Mouse (Mus musculus): ENCODE results near the gene Gm20388. TPM values are rescaled to one million over a fixed set of nuclear protein-coding genes. Genes with fewer than 3 reads are reported as not detected.

Gm20388 gene
- polyA plus RNA-seq, 1 experiment from 2014 or later = not detected

GRCm38 (mm10) chr8:120505619-120506310 is 595.1 kb downstream of the Gm20388 start:
- H3K36me3 ChIP-seq = no peaks in the 10 kb centered on the region
- no peak overlapping the region for H3K27ac ChIP-seq
- H3K4me1 ChIP-seq = peaks cover 85% of the 10 kb centered on the region
- 22% methylated on average over 23 of the region's 23 CpGs for WGBS
- H3K4me2 ChIP-seq = peak overlapping the region; percentile 59
- H3K27me3 ChIP-seq = no peaks in the 10 kb centered on the region
- H3K9ac ChIP-seq = peak overlapping the region; percentile 60; the same call in 1 of the 2 replicates
- no peak for ATAC-seq (ENCODE audit: insufficient number of reproducible peaks, insufficient read depth, low FRiP score, low TSS enrichment, low read depth)
- peak overlapping the region; percentile 25; the same call in 1 of the 2 replicates for H3K4me3 ChIP-seq
- H3K9me3 ChIP-seq = no peaks in the 10 kb centered on the region

DNA sequence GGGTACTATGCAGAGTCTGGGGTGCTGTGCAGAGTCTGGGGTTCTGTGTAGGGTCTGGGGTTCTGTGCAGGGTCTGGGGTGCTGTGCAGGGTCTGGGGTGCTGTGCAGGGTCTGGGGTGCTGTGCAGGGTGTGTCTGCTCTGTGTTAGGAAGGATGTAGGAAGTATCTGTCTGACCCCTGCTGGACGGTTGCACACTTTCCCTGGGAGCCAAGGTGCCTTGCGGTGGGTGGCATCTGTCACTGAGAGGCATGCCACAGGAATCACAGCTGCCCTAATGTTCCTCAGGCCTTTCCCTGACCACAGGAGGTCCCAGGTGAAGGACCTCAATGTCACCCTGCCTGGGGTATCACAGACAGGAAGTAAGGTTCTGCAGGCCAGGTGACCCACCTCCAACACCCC is 595.9 kb downstream of the Gm20388 start:
- H3K27me3 ChIP-seq = no peaks in the 10 kb centered on the region
- no peak overlapping the region for H3K27ac ChIP-seq
- no peak overlapping the region for H3K4me3 ChIP-seq
- H3K4me1 ChIP-seq = peaks cover 85% of the 10 kb centered on the region
- ATAC-seq (ENCODE audit: insufficient number of reproducible peaks, insufficient read depth, low FRiP score, low TSS enrichment, low read depth) = no peak
- WGBS = 52% methylated on average over 2 of the region's 2 CpGs
- no peak overlapping the region for H3K9ac ChIP-seq
- no peaks in the 10 kb centered on the region for H3K36me3 ChIP-seq
- H3K4me2 ChIP-seq = no peak overlapping the region
- H3K9me3 ChIP-seq = no peaks in the 10 kb centered on the region

DNA sequence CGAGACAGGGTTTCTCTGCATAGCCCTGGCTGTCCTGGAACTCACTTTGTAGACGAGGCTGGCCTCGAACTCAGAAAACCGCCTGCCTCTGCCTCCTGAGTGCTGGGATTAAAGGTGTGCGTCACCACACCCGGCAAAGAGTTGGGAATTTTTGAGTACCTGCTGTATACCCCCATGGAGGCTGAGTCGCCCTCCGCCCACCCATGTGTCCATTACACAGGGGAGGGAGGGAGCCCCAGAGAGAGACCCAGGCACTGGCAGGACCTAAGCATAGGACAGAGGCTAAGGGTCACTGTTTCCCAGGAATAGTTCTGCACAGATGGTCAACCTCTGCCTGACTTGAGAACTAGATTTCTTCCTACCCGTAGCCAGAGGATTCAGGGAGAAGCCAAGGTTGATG is 596.6 kb downstream of the Gm20388 start:
- Histone ChIP-seq H3K27me3 (no peaks in the 10 kb centered on the region), H3K36me3 (no peaks in the 10 kb centered on the region), H3K4me1 (peaks cover 92% of the 10 kb centered on the region), H3K4me2 (no peak overlapping the region), H3K9me3 (no peaks in the 10 kb centered on the region), H3K9ac (no peak overlapping the region), H3K4me3 (no peak overlapping the region), H3K27ac (no peak overlapping the region)
- WGBS = 86% methylated on average over 9 of the region's 9 CpGs
- ATAC-seq (ENCODE audit: insufficient number of reproducible peaks, insufficient read depth, low FRiP score, low TSS enrichment, low read depth) = no peak

- H3K4me2 ChIP-seq = peak overlapping the region; percentile 53
- H3K9ac ChIP-seq = 0 out of 2 replicates have a peak overlapping the region, but pooled peaks have one; percentile 27
- H3K27me3 ChIP-seq = no peaks in the 10 kb centered on the region
- 6% methylated on average over 21 of the region's 21 CpGs for WGBS
- no peaks in the 10 kb centered on the region for H3K36me3 ChIP-seq
- H3K4me3 ChIP-seq = peak overlapping the region; percentile 13
- H3K4me1 ChIP-seq = peaks cover 93% of the 10 kb centered on the region
- ATAC-seq (ENCODE audit: insufficient number of reproducible peaks, insufficient read depth, low FRiP score, low TSS enrichment, low read depth) = 0 out of 2 replicates have a peak, but pooled peaks have one; percentile 4
- no peaks in the 10 kb centered on the region for H3K9me3 ChIP-seq
- peak overlapping the region; percentile 55; the same call in 1 of the 2 replicates for H3K27ac ChIP-seq
These were observed 598.7 kb downstream of the Gm20388 start for GRCm38 (mm10) chr8:120509136-120510034.

DNA sequence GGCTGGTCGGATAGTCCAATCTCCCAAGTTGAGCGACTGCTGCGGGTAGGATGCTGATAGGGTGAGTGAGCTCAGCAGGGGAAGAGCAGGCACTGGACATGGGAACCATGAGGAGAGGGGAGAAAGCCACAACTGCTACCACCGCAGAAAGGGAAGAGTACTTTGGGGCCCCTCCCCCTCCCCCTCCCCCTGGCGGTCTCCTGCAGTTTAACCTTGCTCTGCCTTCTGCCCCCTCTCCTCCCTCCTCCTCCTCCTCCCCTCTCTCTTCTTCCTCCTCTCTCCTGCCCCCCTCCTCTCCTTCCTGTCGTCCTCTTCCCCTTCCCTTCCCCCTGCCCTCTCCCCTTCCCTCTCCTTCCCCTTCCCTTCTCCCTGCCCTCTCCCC is 599.4 kb downstream of the Gm20388 start:
- ATAC-seq (ENCODE audit: insufficient number of reproducible peaks, insufficient read depth, low FRiP score, low TSS enrichment, low read depth) = no peak
- Histone ChIP-seq H3K27ac (peak overlapping the region; percentile 55; the same call in 1 of the 2 replicates), H3K9ac (no peak overlapping the region), H3K9me3 (no peaks in the 10 kb centered on the region), H3K4me1 (peaks cover 90% of the 10 kb centered on the region), H3K4me2 (peak overlapping the region; percentile 53), H3K4me3 (no peak overlapping the region), H3K27me3 (no peaks in the 10 kb centered on the region), H3K36me3 (no peaks in the 10 kb centered on the region)
- WGBS = 0% methylated on average over 5 of the region's 6 CpGs

DNA sequence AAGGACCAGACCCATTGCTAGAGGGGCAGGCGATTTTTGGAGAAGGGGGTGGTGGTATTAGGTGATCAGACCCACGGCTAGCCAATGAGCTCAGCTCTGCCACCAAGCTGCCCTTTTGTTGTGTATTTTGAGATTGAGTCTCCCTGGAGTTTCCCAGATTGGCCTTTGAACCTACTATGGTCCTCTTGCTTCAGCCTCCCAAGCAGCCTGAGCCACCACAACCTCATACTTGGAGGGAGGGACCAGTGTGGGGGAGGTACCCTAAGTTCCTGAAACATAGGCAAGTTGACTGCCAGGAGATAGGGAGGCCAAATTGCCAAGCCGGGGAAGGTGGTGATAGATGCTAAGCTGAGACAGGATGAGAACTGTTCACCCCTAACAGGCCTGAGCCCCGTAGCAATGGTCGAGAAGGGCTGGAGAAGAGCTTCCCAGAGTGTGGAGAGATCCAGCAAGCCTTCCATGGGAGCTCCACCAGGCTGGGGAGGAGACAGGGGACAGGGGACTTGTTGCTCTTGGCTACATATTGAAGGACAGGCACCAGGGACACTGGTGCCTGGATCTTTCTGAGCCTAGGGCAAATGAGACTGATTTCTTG is 600.3 kb downstream of the Gm20388 start:
- no peaks in the 10 kb centered on the region for H3K9me3 ChIP-seq
- ATAC-seq (ENCODE audit: insufficient number of reproducible peaks, insufficient read depth, low FRiP score, low TSS enrichment, low read depth) = no peak
- 0 out of 2 replicates have a peak overlapping the region, but pooled peaks have one; percentile 9 for H3K4me2 ChIP-seq
- no peaks in the 10 kb centered on the region for H3K36me3 ChIP-seq
- H3K27ac ChIP-seq = peak overlapping the region; percentile 22; the same call in 1 of the 2 replicates
- no peaks in the 10 kb centered on the region for H3K27me3 ChIP-seq
- WGBS = 22% methylated on average over 5 of the region's 5 CpGs
- H3K9ac ChIP-seq = peak overlapping the region; percentile 52; the same call in 1 of the 2 replicates
- H3K4me1 ChIP-seq = peaks cover 87% of the 10 kb centered on the region
- H3K4me3 ChIP-seq = no peak overlapping the region

DNA sequence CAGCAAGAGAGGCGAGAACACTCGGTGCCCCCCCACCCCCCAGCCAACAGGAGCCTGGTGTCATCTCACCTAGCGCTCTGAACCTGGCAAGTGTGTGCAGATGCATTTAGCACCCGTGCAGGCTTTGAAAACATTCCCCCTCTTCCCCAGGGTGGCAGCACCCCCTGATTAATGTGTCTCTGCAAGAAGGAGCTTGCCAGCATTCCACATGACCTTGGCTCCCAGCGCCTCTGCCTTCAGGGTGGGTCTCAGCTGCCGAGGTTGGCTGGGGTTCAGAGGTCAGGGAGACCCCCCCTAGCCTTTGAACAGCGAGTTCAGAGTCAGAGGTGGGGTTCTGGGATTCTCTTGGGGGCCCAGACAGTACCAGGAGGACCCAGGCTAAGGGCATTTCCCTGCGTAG is 601.1 kb downstream of the Gm20388 start:
- 24% methylated on average over 8 of the region's 8 CpGs for WGBS
- no peak overlapping the region for H3K4me3 ChIP-seq
- H3K4me1 ChIP-seq = peaks cover 87% of the 10 kb centered on the region
- H3K27ac ChIP-seq = peak overlapping the region; percentile 39; the same call in 1 of the 2 replicates
- no peak for ATAC-seq (ENCODE audit: insufficient number of reproducible peaks, insufficient read depth, low FRiP score, low TSS enrichment, low read depth)
- no peaks in the 10 kb centered on the region for H3K27me3 ChIP-seq
- no peaks in the 10 kb centered on the region for H3K9me3 ChIP-seq
- peak overlapping the region; percentile 52 for H3K9ac ChIP-seq
- H3K4me2 ChIP-seq = peak overlapping the region; percentile 9; the same call in 1 of the 2 replicates
- no peaks in the 10 kb centered on the region for H3K36me3 ChIP-seq

- Histone ChIP-seq H3K27ac (peak overlapping the region; percentile 39; the same call in 1 of the 2 replicates), H3K9ac (0 out of 2 replicates have a peak overlapping the region, but pooled peaks have one; percentile 52), H3K4me3 (no peak overlapping the region), H3K4me1 (peaks cover 92% of the 10 kb centered on the region), H3K36me3 (no peaks in the 10 kb centered on the region), H3K9me3 (no peaks in the 10 kb centered on the region), H3K4me2 (peak overlapping the region; percentile 9; the same call in 1 of the 2 replicates), H3K27me3 (no peaks in the 10 kb centered on the region)
- no peak for ATAC-seq (ENCODE audit: insufficient number of reproducible peaks, insufficient read depth, low FRiP score, low TSS enrichment, low read depth)
- 24% methylated on average over 11 of the region's 11 CpGs for WGBS
These were observed 601.7 kb downstream of the Gm20388 start for GRCm38 (mm10) chr8:120512326-120512725.

DNA sequence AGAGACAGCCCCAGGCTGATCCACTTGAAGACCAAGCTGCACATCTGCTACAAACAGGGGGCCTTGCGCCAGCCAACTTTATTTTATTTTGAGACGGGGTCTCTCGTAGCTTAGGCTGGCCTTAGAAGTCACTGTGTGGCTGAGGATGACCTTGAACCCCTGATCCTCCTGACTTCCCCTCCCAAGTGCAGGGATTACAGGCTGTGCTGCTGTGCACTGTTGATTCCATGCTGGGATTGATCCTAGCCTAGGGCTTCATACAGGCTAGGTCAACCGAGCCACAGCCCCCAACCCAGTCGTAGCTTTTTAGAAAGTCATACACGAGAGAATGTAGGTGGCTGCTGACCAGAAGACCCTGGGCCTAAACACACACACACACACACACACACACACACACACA is 602.5 kb downstream of the Gm20388 start:
- no peaks in the 10 kb centered on the region for H3K9me3 ChIP-seq
- 42% methylated on average over 6 of the region's 6 CpGs for WGBS
- H3K4me1 ChIP-seq = peaks cover 94% of the 10 kb centered on the region
- H3K27me3 ChIP-seq = no peaks in the 10 kb centered on the region
- no peak overlapping the region for H3K27ac ChIP-seq
- no peak for ATAC-seq (ENCODE audit: insufficient number of reproducible peaks, insufficient read depth, low FRiP score, low TSS enrichment, low read depth)
- no peak overlapping the region for H3K9ac ChIP-seq
- H3K4me3 ChIP-seq = no peak overlapping the region
- no peak overlapping the region for H3K4me2 ChIP-seq
- H3K36me3 ChIP-seq = no peaks in the 10 kb centered on the region

DNA sequence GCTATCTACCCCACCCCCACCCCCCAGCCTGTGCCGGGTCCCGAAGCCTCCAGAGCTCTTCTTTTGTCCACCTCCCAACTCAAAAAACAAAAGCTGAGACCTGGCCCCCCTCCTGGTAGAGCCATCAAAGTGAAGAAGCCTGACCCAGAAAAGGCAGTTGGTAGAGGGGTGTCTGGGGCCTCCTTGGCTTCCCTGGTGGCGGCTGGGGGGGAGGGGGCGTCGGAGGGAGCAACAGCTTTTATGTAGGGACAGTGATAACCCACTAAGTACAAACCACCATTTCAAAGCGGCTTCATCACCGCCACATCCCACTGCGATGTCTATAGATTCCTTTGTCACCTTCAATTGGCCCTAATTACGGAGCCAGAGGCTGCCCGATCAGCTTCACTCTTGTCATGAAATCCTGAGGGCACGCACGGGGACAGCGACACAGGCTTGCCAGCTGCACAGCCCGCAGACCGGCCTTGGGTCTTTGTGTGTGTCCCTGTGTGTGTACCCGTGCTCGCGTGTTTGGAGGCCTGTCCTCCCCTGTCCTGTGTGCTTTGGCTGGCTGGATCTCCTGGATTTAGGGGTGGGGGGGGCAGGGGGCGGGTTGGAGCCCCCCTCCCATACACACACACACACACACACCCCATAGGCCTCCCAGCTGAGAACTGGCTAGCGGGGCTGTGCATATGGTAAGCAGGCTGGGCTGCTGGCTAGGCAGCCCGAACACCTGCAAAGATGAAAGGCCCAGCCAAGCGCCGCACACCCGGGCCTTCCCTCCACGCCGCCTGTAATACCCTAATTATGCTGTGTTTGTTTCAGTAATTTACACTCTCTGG is 603.2 kb downstream of the Gm20388 start:
- ATAC-seq (ENCODE audit: insufficient number of reproducible peaks, insufficient read depth, low FRiP score, low TSS enrichment, low read depth) = no peak
- 20% methylated on average over 26 of the region's 26 CpGs for WGBS
- Histone ChIP-seq H3K36me3 (no peaks in the 10 kb centered on the region), H3K4me3 (no peak overlapping the region), H3K9ac (peak overlapping the region; percentile 32; the same call in 1 of the 2 replicates), H3K27ac (no peak overlapping the region), H3K27me3 (no peaks in the 10 kb centered on the region), H3K9me3 (no peaks in the 10 kb centered on the region), H3K4me2 (no peak overlapping the region), H3K4me1 (peaks cover 94% of the 10 kb centered on the region)
